Mouse (Mus musculus) lung, adult 2 months (tissue): ENCODE data around the gene Crot. TPM values are rescaled to one million over a fixed set of nuclear protein-coding genes. Genes with fewer than 3 reads are reported as not detected.
"Not testable (repeated sequence)": the region's sequence is repeated elsewhere in the genome, so short reads cannot be mapped to it uniquely, and the experiment has no call there.

Experiments used
- DNase-seq: peaks from one replicate; pipeline ENCODE4 v3.0.0; 2022
- H3K4me1 ChIP-seq: fragments of 200-500 bp; 2 replicates; pipeline ENCODE4 v1.6.1; 2011; ENCODE audit warnings: low read length; ENCODE audit not compliant: control insufficient read depth, insufficient read depth
- H3K4me3 ChIP-seq: fragments of 200-500 bp; replicated peaks from 2 replicates; pipeline ENCODE3; 2011; ENCODE audit warnings: low read depth, mild to moderate bottlenecking, control low read depth, low read length; ENCODE audit errors: extremely low read depth
- CTCF ChIP-seq: fragments of 200-500 bp; IDR thresholded peaks from 2 replicates; pipeline ENCODE4 v1.5.1; 2011; ENCODE audit warnings: mild to moderate bottlenecking, low read length, control low read depth; ENCODE audit not compliant: insufficient read depth
- POLR2A ChIP-seq: fragments of 200-500 bp; IDR thresholded peaks from 2 replicates; pipeline ENCODE4 v1.6.1; 2011; ENCODE audit warnings: low read depth, mild to moderate bottlenecking, control low read depth, low read length, borderline replicate concordance; ENCODE audit errors: extremely low read depth
- WGBS: fragments of 180-500 bp; shearing (Covaris S2); methylation state at CpG from one replicate; pipeline ENCODE4 v1.1.7; 2018; 5-methylcytosine and 5-hydroxymethylcytosine counted together
- polyA plus RNA-seq: library from polyadenylated mRNA; depleted of rRNA; stranded (reverse); fragments of >200 nt; gene quantifications from 2 replicates; pipeline ENCODE4 v1.2.3, GENCODE M21; 2012

Gene Crot
- polyA plus RNA-seq, 1 experiment: 8.6 TPM

DNA sequence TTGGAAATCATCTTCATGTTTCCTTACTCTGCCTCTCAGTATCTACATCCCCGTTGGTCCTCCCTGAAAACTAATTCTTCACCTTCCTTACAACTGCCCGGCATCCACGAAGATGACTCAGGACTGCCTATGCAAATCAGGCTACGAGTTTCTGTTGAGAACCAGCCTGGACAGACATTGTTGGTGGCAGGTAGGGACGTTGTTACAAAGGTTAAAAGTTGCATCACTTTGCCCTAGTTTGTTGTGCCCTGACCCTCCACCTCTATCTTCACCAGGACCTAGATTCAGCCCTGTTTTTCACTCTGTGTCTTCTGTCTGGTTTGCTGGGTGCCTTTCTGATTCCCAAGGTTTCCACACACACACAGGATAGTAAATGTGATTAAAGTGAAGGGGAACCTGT, 36.7 kb upstream of the Crot start:
- no peak for DNase-seq
- H3K4me3 ChIP-seq: no peak overlapping the region
- WGBS: 84% methylated on average over 5 of the region's 5 CpGs
- H3K4me1 ChIP-seq: no peaks in the 10 kb centered on the region
- no peak for TF ChIP-seq POLR2A
- TF ChIP-seq CTCF: no peak

DNA sequence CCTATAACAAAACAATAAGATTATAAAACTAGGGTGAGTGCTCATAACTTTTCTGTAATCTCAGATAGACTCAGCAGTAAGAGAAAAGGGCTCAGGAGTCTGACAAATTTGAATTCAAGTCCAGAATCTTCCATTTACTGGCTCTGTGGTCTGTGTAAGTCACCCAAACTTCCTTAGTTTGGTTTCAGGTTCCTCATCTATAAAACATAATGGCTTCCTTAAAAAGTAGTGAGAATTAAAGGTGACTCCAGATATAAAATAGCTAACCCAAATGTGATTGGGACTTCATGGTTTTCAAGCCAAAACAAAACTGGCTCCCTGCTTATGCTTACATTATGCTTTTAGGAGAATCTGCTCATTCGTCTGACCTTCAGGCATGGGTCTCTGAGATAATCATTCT, 35.5 kb upstream of the Crot start:
- WGBS: 82% methylated on average over 1 of the region's 1 CpGs
- Histone ChIP-seq H3K4me3 (no peak overlapping the region), H3K4me1 (no peaks in the 10 kb centered on the region)
- no peak for DNase-seq
- TF ChIP-seq CTCF: no peak
- no peak for TF ChIP-seq POLR2A

GRCm38 (mm10) chr5:9032101-9032590, 35.0 kb upstream of the Crot start:
- H3K4me3 ChIP-seq: no peak overlapping the region
- WGBS: 76% methylated on average over 8 of the region's 8 CpGs
- TF ChIP-seq CTCF: no peak
- TF ChIP-seq POLR2A: no peak
- DNase-seq: no peak
- H3K4me1 ChIP-seq: no peaks in the 10 kb centered on the region

DNA sequence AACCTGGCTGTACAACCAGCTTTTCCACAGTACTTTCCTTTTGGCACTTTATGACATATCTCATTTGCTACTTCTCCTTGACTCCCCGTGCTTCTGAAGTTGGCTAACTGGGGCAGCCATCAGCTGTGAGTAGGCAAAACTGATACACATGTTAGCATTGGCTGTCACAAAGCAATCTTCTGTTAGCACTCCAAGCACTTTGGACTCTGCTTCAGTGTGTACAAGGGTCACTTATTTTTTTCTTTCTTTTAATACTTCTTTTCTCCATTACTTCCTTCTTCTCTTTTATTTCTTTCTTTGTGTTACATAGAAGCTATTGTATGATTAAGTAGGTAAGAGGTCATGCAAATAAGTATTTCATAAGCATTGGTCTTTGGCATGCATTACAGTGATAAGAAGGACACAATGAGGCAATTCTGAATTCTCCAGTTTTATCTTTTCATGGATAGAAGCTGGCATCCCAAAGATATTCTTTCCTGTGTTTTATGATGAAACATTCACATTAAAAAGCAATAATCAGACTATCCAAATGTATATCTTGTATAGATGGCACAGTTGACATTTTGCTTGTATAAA, 31.2 kb upstream of the Crot start:
- 53% methylated on average over 1 of the region's 1 CpGs for whole genome bisulfite sequencing
- no peaks in the 10 kb centered on the region for H3K4me1 ChIP-seq

GRCm38 (mm10) chr5:9015352-9015751, 18.2 kb upstream of the Crot start:
- TF ChIP-seq CTCF: no peak
- TF ChIP-seq POLR2A: no peak
- DNase-seq: no peak

More for the DNA sequence above, 31.2 kb upstream of the Crot start:
- no peak overlapping the region for H3K4me3 ChIP-seq
- TF ChIP-seq POLR2A (no peak), CTCF (no peak)
- DNase-seq: no peak

DNA sequence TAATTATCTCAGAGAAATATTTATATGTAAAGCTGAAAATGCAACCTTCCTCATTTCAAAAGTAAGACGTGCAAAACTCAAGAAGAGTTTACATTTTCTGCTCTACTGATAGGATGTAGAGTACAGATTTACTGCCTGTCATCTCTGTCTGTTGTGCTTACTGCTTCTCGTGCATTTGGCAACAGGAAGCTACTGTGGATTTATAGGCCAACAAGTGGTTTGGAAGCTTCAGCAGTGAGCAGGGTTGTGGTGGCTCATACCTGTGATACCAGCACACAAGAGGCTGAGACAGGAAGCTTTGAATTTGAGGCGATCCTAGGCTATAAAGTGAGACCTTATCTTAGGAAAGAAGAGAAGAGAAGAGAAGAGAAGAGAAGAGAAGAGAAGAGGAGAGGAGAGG, 17.6 kb upstream of the Crot start:
- TF ChIP-seq POLR2A: no peak
- no peak for TF ChIP-seq CTCF
- H3K4me3 ChIP-seq: no peak overlapping the region
- no peak for DNase-seq
- H3K4me1 ChIP-seq: no peaks in the 10 kb centered on the region
- 50% methylated on average over 3 of the region's 3 CpGs for WGBS

More at GRCm38 (mm10) chr5:9015352-9015751, 18.2 kb upstream of the Crot start:
- WGBS: 44% methylated on average over 3 of the region's 3 CpGs
- no peak overlapping the region for H3K4me3 ChIP-seq
- H3K4me1 ChIP-seq: no peaks in the 10 kb centered on the region

- WGBS: 61% methylated on average over 8 of the region's 8 CpGs
- DNase-seq: no peak
- TF ChIP-seq POLR2A (no peak), CTCF (no peak)
- H3K4me1 ChIP-seq: no peaks in the 10 kb centered on the region
- H3K4me3 ChIP-seq: no peak overlapping the region
These were observed 14.2 kb upstream of the Crot start for GRCm38 (mm10) chr5:9011374-9011773.

GRCm38 (mm10) chr5:9010166-9010565, 13.0 kb upstream of the Crot start:
- Histone ChIP-seq H3K4me1 (no peaks in the 10 kb centered on the region), H3K4me3 (no peak overlapping the region)
- no peak for DNase-seq
- TF ChIP-seq POLR2A (no peak), CTCF (no peak)
- 84% methylated on average over 1 of the region's 1 CpGs for WGBS

DNA sequence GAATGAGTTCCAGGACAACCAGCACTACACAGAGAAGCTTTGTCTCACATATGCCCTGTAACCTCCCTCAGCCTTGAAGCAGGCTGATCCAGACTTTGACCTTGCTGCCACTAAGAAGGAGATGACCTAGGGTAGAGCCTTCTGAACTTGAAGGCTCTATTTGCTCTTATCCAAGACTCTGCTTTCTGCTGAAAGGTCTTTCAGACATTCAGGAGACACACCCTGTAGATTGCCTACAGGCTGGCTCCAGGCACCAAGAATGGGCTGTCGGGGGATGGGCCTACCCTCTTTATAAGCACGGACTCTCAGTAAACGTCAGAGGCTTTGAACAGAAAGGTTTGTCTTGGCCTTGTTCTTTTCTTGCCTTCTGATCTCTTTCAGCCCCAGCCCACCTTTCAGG, 9.5 kb upstream of the Crot start:
- H3K4me3 ChIP-seq, DNase-seq, H3K4me1 ChIP-seq: not testable (repeated sequence)
- 55% methylated on average over 3 of the region's 3 CpGs for WGBS

GRCm38 (mm10) chr5:9000006-9000405, 2.9 kb upstream of the Crot start:
- not testable (repeated sequence) for H3K4me1 ChIP-seq, DNase-seq, H3K4me3 ChIP-seq
- 63% methylated on average over 7 of the region's 7 CpGs for WGBS
